Mouse (Mus musculus): Measurements from ENCODE around the gene Rbm5. TPM values are rescaled to one million over a fixed set of nuclear protein-coding genes. Genes with fewer than 3 reads are reported as not detected.

Gene Rbm5
- total RNA-seq, 2 experiments from 2014 or later, result 39.2 to 71.2 TPM

GRCm38 (mm10) chr9:107734567-107734971 lies 36.2 kb downstream of the Rbm5 start:
- no peak for DNase-seq

- DNase-seq, result no peak
These were observed 41.1 kb downstream of the Rbm5 start for GRCm38 (mm10) chr9:107729709-107730108.

GRCm38 (mm10) chr9:107728919-107729670 lies 41.7 kb downstream of the Rbm5 start:
- no peak for DNase-seq

- DNase-seq, result no peak
These were observed 43.8 kb downstream of the Rbm5 start for GRCm38 (mm10) chr9:107727041-107727440.

- DNase-seq, result no peak
These were observed 46.0 kb downstream of the Rbm5 start for GRCm38 (mm10) chr9:107724796-107725195.

- DNase-seq, result no peak
These were observed 46.8 kb downstream of the Rbm5 start for GRCm38 (mm10) chr9:107723794-107724531.

GRCm38 (mm10) chr9:107723292-107723691 lies 47.5 kb downstream of the Rbm5 start:
- DNase-seq, result no peak

GRCm38 (mm10) chr9:107718781-107719540 lies 51.8 kb downstream of the Rbm5 start:
- DNase-seq, result no peak

- peak; percentile 49 for DNase-seq
These were observed 53.8 kb downstream of the Rbm5 start for GRCm38 (mm10) chr9:107716951-107717350.

- DNase-seq, result no peak
These were observed 55.2 kb downstream of the Rbm5 start for GRCm38 (mm10) chr9:107715632-107716031.

GRCm38 (mm10) chr9:107714221-107714952 lies 56.4 kb downstream of the Rbm5 start:
- DNase-seq, result peak; percentile 53

GRCm38 (mm10) chr9:107709697-107710483 lies 60.9 kb downstream of the Rbm5 start, which contains the start of gene Sema3f:
Sema3f (minus strand) TSS chr9:107710475.
- peak; percentile 79 for DNase-seq

- DNase-seq, result no peak
These were observed 61.6 kb downstream of the Rbm5 start for GRCm38 (mm10) chr9:107709096-107709696.

- DNase-seq, result no peak
These were observed 62.2 kb downstream of the Rbm5 start for GRCm38 (mm10) chr9:107708439-107709095.

- no peak for DNase-seq
These were observed 62.9 kb downstream of the Rbm5 start for GRCm38 (mm10) chr9:107707701-107708438.

- DNase-seq, result no peak
These were observed 64.0 kb downstream of the Rbm5 start for GRCm38 (mm10) chr9:107706781-107707211.

- peak; percentile 81 for DNase-seq
These were observed 67.3 kb downstream of the Rbm5 start for GRCm38 (mm10) chr9:107703337-107704122.

GRCm38 (mm10) chr9:107702606-107703185 lies 68.1 kb downstream of the Rbm5 start:
- DNase-seq, result no peak

Measured in gastrocnemius, postnatal 10 days (tissue).